Mouse (Mus musculus) cortical plate, adult 2 months (tissue): Measurements from ENCODE around the gene Vpreb3.

ENCODE experiments used
- CTCF ChIP-seq: fragments of 200-500 bp; IDR thresholded peaks from 2 replicates; pipeline ENCODE4 v1.5.1; 2011; ENCODE audit warnings: mild to moderate bottlenecking, control low read depth, low read length; ENCODE audit not compliant: insufficient read depth; ENCODE audit errors: extremely low read depth
- POLR2A ChIP-seq: fragments of 200-500 bp; IDR thresholded peaks from 2 replicates; pipeline ENCODE4 v1.6.1; 2011; ENCODE audit warnings: mild to moderate bottlenecking, low read length, control low read depth; ENCODE audit not compliant: insufficient read depth; ENCODE audit errors: extremely low read depth

DNA sequence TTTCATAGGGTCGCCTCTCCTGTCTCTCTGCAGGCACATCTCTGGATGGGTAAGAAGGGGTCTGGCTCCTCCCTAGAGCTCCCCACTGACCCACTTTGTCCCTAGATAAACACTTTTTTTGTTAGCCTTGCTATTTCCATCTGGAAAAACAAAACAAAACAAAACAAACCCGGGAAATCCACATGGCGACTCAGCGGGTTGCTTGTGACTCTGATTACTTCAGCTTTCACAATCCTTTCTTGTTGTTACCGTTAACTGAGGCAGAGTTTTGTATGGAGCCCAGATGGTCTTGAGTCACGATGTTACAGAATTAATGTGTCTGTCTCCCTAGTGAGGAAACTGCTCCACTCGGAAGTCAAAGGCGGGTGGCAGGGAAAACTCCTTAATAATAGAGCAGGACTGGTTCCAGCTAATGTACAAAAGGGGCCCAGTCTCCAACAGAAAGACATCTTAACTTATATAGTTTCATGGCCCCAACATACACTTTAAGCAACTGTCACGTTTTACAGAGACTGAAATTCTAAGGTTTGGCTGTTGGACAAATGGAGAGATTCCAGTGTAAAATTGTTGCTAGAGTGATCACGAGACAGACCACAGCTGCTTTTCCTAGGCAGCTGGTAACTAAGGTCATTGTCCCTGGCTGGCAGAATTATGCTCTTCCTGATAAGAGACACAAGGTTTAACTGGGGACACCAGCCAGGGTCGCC is 1.4 kb downstream of the Vpreb3 start:
- TF ChIP-seq POLR2A = no peak
- no peak for TF ChIP-seq CTCF
